Mouse (Mus musculus): Measurements from ENCODE around the gene Hddc2.

Gene Hddc2

DNA sequence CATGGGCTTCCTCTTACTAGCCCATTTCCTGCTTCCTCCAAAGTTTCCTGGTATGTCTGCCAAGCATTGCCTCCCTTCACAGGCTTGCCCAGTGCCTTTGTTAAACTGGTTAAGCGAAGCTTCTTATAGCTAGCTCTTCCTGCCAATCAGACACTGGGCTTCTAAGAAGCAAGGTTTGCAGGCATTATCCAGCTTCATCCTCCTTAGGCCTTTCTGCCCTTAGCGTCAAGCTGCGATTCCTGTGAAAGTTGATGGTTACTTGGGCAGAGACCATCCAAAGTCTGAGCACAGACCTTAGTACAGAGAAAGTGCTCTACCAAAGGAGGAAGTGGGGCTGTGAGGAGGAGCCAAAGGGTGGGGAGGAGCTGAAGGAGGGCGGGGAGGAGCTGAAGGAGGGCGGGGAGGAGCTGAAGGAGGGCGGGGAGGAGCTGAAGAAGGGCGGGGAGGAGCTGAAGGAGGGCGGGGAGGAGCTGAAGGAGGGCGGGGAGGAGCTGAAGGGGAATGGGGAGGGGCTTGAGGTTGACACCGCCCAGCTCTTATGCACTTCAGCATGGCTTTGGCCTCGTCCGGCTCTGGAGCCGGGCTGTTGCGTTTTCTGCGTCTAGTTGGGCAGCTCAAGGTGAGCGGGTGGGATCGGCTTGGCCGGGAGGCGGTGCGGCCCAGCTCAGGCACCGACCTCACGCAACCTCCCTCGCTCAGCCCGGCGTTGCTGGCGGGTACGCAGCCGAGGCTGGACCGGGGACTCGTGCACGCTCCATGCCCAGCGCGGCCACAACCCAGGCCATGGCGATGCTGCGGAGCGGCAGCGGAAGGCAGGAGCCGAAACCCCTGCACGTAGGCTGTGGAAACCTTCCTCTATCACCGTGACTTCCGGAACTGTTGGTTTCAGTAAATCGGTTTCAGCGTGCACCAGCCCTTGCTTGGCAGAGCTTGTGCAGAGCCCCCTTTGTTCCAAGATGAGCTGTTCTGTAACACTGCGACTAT is at the start of gene Hddc2:
Gene Hddc2 (plus strand): TSS at position 519 of the 984 bp plus-strand sequence.
- CTCF ChIA-PET = interaction anchor here (1.4 kb wide), 1 partner anchor 10 kb away, joined by 3 read pairs; no protein-coding TSS in a partner anchor

DNA sequence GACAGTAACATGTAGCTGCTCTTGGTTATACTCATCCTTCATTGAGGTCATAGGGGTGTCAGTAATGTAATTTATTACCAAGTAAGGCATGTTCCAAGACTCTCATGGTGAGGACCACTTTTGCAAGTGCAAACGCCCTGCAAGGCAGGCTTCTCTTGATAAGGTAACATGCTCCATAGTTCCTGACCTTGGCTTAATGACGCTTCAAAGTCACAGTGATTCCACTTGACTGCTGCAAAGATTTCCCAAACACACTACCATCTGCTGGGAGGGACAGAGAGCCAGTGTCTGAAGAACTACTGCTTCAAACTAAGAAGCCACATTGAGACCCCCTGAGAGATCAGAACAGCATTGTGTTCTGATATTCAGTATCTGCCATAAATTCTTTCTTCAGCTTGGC is 40.4 kb upstream of the Hddc2 start:
- CTCF ChIA-PET = no interaction called here

- CTCF ChIA-PET = no interaction called here
Observed at GRCm38 (mm10) chr10:31273171-31273570, 40.0 kb upstream of the Hddc2 start.

DNA sequence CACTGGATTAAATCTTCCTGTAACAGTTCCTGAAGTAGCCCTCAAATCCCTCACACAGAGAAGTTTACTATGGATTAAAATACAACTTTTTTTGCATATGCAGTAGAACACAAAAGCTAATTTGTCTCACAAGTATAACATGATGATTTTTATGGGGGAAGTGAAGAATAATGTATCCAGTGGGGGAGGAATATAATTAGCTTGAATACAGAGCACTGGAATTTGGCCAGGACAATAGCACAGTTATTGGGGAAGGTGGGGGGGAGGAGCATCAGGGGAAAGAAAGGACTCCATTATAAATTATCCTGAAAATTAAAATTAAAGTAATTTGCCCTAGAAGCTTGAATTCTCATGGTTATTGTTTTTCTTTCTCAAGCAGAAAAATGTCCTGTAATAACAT is 25.4 kb upstream of the Hddc2 start:
- CTCF ChIA-PET = no interaction called here

GRCm38 (mm10) chr10:31288697-31289390 is 24.3 kb upstream of the Hddc2 start:
- CTCF ChIA-PET = no interaction called here

GRCm38 (mm10) chr10:31295705-31296104 is 17.5 kb upstream of the Hddc2 start:
- CTCF ChIA-PET = no interaction called here

DNA sequence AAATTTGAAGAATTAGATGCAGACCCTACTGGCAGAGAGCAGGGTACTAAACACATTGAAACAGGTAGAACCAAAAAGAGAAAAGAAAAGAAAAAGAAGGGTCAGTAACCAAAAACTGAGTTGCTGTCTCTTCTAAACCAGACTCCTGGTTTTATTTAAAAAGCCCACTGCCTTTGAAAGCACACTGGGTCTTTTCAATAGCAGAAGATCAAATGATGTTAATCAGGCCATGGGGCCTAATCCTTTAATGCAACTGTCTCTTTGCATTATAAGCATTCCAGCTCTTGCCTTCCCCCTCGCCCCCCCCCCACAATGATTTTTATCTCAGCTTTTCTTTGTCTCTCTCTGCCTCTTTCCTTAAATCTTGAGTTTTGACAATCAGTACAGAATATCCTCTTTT is 16.7 kb upstream of the Hddc2 start:
- CTCF ChIA-PET = no interaction called here

DNA sequence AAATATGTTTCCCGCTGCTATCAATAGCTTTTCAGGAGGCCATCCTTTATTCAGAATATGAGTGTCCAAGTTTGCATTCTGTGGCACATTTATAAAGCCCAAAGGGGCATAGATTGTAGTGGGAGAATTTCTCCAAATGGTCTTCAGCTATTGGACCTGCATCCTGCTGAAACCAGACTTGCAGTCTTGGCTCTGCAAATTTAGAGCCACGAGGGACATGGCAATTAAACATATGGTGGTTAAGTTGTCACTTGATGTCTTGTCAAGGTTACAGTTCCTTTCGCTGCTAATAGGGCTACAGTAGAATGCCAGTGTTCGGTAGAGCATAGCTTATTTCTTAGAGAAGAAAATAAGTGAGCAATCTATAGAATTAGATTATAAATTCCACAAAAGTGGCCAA is 16.1 kb upstream of the Hddc2 start:
- CTCF ChIA-PET = no interaction called here

- CTCF ChIA-PET = no interaction called here
Observed at GRCm38 (mm10) chr10:31298263-31298662, 14.9 kb upstream of the Hddc2 start.

- CTCF ChIA-PET = no interaction called here
Observed at GRCm38 (mm10) chr10:31298921-31299574, 14.1 kb upstream of the Hddc2 start.

GRCm38 (mm10) chr10:31300292-31300691 is 12.9 kb upstream of the Hddc2 start:
- CTCF ChIA-PET = no interaction called here

DNA sequence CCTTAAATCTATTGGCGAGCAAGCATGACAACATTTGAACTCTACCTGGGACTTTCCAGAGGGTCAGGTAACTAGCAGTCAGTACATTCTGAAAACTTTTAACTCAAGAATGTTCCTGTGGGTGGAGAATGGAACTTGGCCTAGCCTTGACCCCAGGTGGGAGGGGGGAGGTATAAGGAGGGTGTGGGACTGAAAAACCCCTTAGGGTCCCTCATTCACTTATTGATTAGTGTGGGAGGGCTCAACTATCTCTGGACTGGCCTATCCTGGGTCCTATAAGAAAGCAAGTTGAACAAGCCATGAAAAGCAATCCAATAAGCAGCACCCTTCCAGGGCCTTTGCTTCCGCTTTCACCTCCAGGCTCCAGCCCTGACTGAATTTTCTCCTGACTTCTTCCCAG is 9.7 kb upstream of the Hddc2 start:
- CTCF ChIA-PET = no interaction called here

- CTCF ChIA-PET = interaction anchor here (0.7 kb wide), 1 partner anchor 14 kb away, joined by 6 read pairs; no protein-coding TSS in a partner anchor
Observed at GRCm38 (mm10) chr10:31307024-31307598, 6.1 kb upstream of the Hddc2 start.

- CTCF ChIA-PET = no interaction called here
Observed at GRCm38 (mm10) chr10:31318491-31318890, 5.3 kb downstream of the Hddc2 start.

- CTCF ChIA-PET = no interaction called here
Observed at GRCm38 (mm10) chr10:31329436-31329835, 16.3 kb downstream of the Hddc2 start.

DNA sequence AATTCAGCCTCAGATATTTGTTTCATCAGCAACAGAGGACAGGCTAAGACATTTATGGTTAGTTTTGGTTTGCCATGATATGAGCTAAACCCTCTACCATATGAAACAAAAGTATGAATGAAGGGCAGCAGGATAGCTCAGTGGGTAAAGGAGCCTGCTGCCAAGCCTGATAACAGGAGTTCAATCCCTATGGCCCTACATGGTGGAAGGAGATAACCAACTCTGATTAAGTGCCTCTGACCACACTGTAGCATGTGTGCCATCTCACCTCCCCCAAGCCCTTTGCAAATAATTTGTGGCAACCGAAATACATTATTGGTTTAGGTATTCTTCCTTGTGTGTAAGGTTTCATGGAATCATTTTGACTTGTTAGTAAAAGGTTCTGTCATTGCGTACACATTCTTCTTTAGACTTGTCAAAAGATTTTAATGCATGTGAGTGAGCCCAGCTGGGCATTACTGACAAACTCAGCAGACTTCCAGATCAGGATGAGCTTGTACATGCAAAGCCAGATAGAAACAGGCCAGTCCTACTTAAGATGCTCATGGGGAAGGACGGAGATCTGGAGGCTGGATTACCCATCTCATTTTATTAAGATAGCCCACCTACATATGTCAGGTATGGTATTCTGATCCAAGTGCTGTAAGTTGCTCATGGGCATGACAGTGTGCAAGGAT is 17.2 kb downstream of the Hddc2 start:
- CTCF ChIA-PET = no interaction called here

DNA sequence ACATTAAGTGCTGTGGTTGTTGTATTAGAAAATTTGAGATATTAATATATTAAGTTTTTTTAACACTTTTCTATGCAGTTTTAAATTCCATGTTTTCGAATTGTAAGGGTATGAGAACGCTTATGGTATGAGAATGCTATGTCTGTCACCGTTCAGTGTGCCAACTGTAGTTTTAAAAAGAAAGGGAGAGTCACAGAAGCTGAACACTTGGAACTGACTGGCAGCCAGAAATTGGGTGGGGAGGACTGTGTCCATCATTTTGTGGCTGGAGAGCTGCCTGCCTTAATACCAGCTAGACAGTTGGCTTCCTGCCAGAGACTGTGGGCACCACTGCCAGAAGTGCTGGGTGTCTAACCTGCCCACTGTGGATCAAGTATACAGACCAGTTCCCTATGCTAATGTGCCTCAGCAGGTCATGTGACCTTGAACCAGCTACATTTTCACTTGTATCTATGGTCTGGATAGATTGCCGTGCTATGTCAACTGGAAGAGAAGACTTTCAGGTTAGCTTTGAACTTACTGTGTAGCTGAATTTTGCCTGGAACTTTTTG is 18.1 kb downstream of the Hddc2 start:
- CTCF ChIA-PET = no interaction called here

GRCm38 (mm10) chr10:31336432-31336831 is 23.2 kb downstream of the Hddc2 start:
- CTCF ChIA-PET = no interaction called here

DNA sequence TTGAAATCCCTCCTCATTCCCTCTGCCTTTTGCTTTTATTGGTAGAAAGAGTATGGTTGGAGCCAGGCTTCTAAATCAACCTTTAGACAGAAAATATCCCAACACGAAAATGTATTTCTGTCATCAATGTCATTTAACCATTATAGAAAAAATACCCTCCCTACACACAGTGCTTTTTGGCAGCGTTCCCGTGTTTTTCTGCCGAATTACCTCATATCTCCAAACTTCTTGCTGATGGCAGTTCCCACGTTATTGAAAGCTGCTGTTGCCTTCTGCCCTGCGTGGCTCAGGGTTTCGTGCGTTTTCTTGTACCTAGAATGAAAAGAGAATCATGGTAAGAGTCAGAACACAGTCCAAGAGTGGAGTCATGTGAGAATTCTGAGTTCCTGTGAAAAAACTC is 33.2 kb downstream of the Hddc2 start:
- CTCF ChIA-PET = no interaction called here

GRCm38 (mm10) chr10:31351056-31351455 is 37.9 kb downstream of the Hddc2 start:
- CTCF ChIA-PET = no interaction called here

DNA sequence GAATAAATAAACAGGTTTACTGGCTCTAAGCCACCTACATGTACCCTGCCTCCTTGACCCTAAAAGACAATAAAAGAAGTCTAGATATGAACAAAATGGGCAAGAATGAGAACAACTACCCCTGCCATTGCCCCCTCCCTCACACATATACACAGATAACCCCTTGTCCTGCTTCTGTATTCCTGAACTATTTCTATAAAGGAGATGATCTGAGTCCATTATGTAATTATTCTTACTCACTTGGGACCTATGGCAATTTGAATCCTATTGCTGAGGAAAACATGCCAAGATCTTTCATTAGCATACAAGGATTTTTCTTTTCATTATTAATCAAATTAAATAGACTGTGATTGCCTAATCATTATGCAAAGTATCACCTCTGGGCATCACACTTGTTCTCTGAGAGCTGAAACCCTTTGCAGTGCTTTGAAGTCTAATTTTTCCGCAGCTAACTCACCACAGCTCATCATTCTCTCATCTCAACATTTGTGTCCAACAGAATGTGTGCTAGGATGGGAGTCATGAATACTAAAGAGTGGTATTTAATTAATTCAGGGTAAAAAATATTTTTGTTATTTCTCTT is 39.8 kb downstream of the Hddc2 start:
- CTCF ChIA-PET = no interaction called here
